ENCODE assay signal across 9 mouse cellular contexts in genomic region chr3:79575576-79576467, GRCm38 (mm10). TPM values are rescaled to one million over a fixed set of nuclear protein-coding genes. Genes with fewer than 3 reads are reported as not detected.
A peak's percentile ranks its signal among the peaks of the same experiment; 100 is the strongest.
DNase-seq lines count a peak whose midpoint lies in the region; ATAC-seq and TF ChIP-seq lines count a peak whose summit lies in the region.
"Had no signal": no experiment of that assay in that cellular context is flagged by ENCODE, and none has a peak within 500 bp of the region (broad histone marks: within the 10 kb centered on the region; RNA-seq: fewer than 3 reads in every experiment).

No protein-coding gene starts in this region.

- ATAC-seq in liver, embryonic 11.5 days (replicated peaks; ENCODE audit: low FRiP score), result no peak
- peak; percentile 81 for ATAC-seq in forebrain, embryonic 13.5 days
- peak; percentile 70 for ATAC-seq in midbrain, embryonic 16.5 days

- H3K4me3 ChIP-seq in liver, embryonic 11.5 days (ENCODE audit: low read depth, low read length), result no peak overlapping the region
- no peak overlapping the region for H3K4me3 ChIP-seq in forebrain, embryonic 13.5 days
- H3K4me3 ChIP-seq in midbrain, embryonic 16.5 days (ENCODE audit: low read depth, low read length), result no peak overlapping the region
- H3K4me3 ChIP-seq in left cerebral cortex, adult 2 months, result no peak overlapping the region

- H3K27me3 ChIP-seq in liver, embryonic 11.5 days (replicated peaks; ENCODE audit: control insufficient read depth, insufficient read depth, low read length), result no peaks in the 10 kb centered on the region
- no peaks in the 10 kb centered on the region for H3K27me3 ChIP-seq in forebrain, embryonic 13.5 days
- H3K27me3 ChIP-seq in midbrain, embryonic 16.5 days (ENCODE audit: control insufficient read depth, insufficient read depth, low read depth, low read length), result no peaks in the 10 kb centered on the region

- no peak for TF ChIP-seq CTCF in left cerebral cortex, adult 2 months (IDR thresholded peaks at IDR 0.05)

- 44% methylated on average over 10 of the region's 10 CpGs for WGBS in liver, embryonic 11.5 days
- WGBS in forebrain, embryonic 13.5 days, result 16% methylated on average over 10 of the region's 10 CpGs
- WGBS in midbrain, embryonic 16.5 days, result 12% methylated on average over 10 of the region's 10 CpGs

- H3K27ac ChIP-seq in liver, embryonic 11.5 days (ENCODE audit: low read depth, low read length), result no peak overlapping the region
- peak overlapping the region; percentile 69 for H3K27ac ChIP-seq in forebrain, embryonic 13.5 days
- H3K27ac ChIP-seq in midbrain, embryonic 16.5 days (ENCODE audit: low read length), result peak overlapping the region; percentile 42
- H3K27ac ChIP-seq in left cerebral cortex, adult 2 months, result no peak overlapping the region

- peaks cover 14% of the 10 kb centered on the region; the same call in 1 of the 2 replicates for H3K4me1 ChIP-seq in liver, embryonic 11.5 days (replicated peaks; ENCODE audit: control insufficient read depth, insufficient read depth, low read length)
- H3K4me1 ChIP-seq in forebrain, embryonic 13.5 days, result peaks cover 16% of the 10 kb centered on the region
- peaks cover 10% of the 10 kb centered on the region for H3K4me1 ChIP-seq in midbrain, embryonic 16.5 days (ENCODE audit: control insufficient read depth, insufficient read depth, low read length)

- no peaks in the 10 kb centered on the region for H3K9me3 ChIP-seq in liver, embryonic 11.5 days (ENCODE audit: control insufficient read depth, low read length)
- H3K9me3 ChIP-seq in forebrain, embryonic 13.5 days (replicated peaks), result no peaks in the 10 kb centered on the region
- H3K9me3 ChIP-seq in midbrain, embryonic 16.5 days (replicated peaks; ENCODE audit: control insufficient read depth, low read length, poor library complexity, severe bottlenecking), result no peaks in the 10 kb centered on the region

- H3K9ac ChIP-seq in liver, embryonic 11.5 days (ENCODE audit: low read depth, low read length), result no peak overlapping the region
- H3K9ac ChIP-seq in forebrain, embryonic 13.5 days, result no peak overlapping the region
- H3K9ac ChIP-seq in midbrain, embryonic 16.5 days (ENCODE audit: low read depth, low read length), result no peak overlapping the region

- DNase-seq in liver, result peak; percentile 60
- DNase-seq in liver, embryonic 11.5 days (ENCODE audit: low spot score), result no peak
- peak; percentile 58 for DNase-seq in kidney, postnatal 10 days
- DNase-seq in cerebellum, postnatal 10 days, result no peak
- DNase-seq in left cerebral cortex, adult 2 months (ENCODE audit: extremely low spot score in 1 of 2, low spot score in 2 of 2), result no peak
- DNase-seq in left cerebral cortex, adult 18-20 months (ENCODE audit: low spot score in 2 of 2), result no peak
- DNase-seq: cerebellum, adult 11-12 months had no signal

- H3K4me2 ChIP-seq in liver, embryonic 11.5 days, result no peak overlapping the region
- H3K4me2 ChIP-seq in forebrain, embryonic 13.5 days, result peak overlapping the region; percentile 30
- peak overlapping the region; percentile 17; the same call in 1 of the 2 replicates for H3K4me2 ChIP-seq in midbrain, embryonic 16.5 days (ENCODE audit: low read length)

- no peaks in the 10 kb centered on the region for H3K36me3 ChIP-seq in liver, embryonic 11.5 days (ENCODE audit: control insufficient read depth, insufficient read depth, low read length)
- no peaks in the 10 kb centered on the region for H3K36me3 ChIP-seq in forebrain, embryonic 13.5 days (ENCODE audit: poor library complexity, severe bottlenecking)
- H3K36me3 ChIP-seq in midbrain, embryonic 16.5 days (ENCODE audit: control insufficient read depth, insufficient read depth, low read length), result no peaks in the 10 kb centered on the region

- intact Hi-C loops in left cerebral cortex, adult 2 months (cut with DNase I), result no loop called here

RNA-seq across cellular contexts. Expression of gene Fnip2, which starts 8.2 kb away (rescaled TPM):
- 7.5 and 9.7 TPM in 2 replicates for polyA plus RNA-seq in liver, embryonic 11.5 days (2014; fragmentation: Nextera tagmentation; extraction: Ambion mirVana)
- polyA plus RNA-seq in forebrain, embryonic 13.5 days (2015; fragmentation: Nextera tagmentation; extraction: Ambion mirVana), result 3.4 and 4.4 TPM in 2 replicates
- polyA plus RNA-seq in midbrain, embryonic 16.5 days (2015; fragmentation: Nextera tagmentation; extraction: Ambion mirVana), result 6.4 and 6.9 TPM in 2 replicates
- 10 to 100 TPM; 17.7 to 20.2 TPM for total RNA-seq in left cerebral cortex, adult 2 months (2021)
- total RNA-seq in left cerebral cortex, adult 18-20 months (2021), result 10 to 100 TPM; 18.2 to 18.5 TPM

RNA-seq across cellular contexts. Expression of gene Ppid, which starts 15.3 kb away (rescaled TPM):
- 325 and 349 TPM in 2 replicates for polyA plus RNA-seq in liver, embryonic 11.5 days (2014; fragmentation: Nextera tagmentation; extraction: Ambion mirVana)
- 168 and 175 TPM in 2 replicates for polyA plus RNA-seq in forebrain, embryonic 13.5 days (2015; fragmentation: Nextera tagmentation; extraction: Ambion mirVana)
- 148 and 157 TPM in 2 replicates for polyA plus RNA-seq in midbrain, embryonic 16.5 days (2015; fragmentation: Nextera tagmentation; extraction: Ambion mirVana)
- total RNA-seq in left cerebral cortex, adult 2 months (2021), result 10 to 100 TPM; 67.2 to 73.7 TPM
- 10 to 100 TPM; 68.9 to 69.1 TPM for total RNA-seq in left cerebral cortex, adult 18-20 months (2021)

RNA-seq across cellular contexts. Expression of gene 4930579G24Rik, which starts 53.1 kb away (rescaled TPM):
- 29.0 and 30.3 TPM in 2 replicates for polyA plus RNA-seq in liver, embryonic 11.5 days (2014; fragmentation: Nextera tagmentation; extraction: Ambion mirVana)
- 15.0 and 15.2 TPM in 2 replicates for polyA plus RNA-seq in forebrain, embryonic 13.5 days (2015; fragmentation: Nextera tagmentation; extraction: Ambion mirVana)
- polyA plus RNA-seq in midbrain, embryonic 16.5 days (2015; fragmentation: Nextera tagmentation; extraction: Ambion mirVana), result 5.3 and 6.4 TPM in 2 replicates
- total RNA-seq in left cerebral cortex, adult 2 months (2021), result 1 to 10 TPM in 1 of 2 experiments, under 1 TPM in 1; 0.87 to 1.3 TPM
- total RNA-seq in left cerebral cortex, adult 18-20 months (2021), result 1 to 10 TPM; 1.2 to 1.5 TPM

RNA-seq across cellular contexts. Expression of gene Etfdh, which starts 53.5 kb away (rescaled TPM):
- 48.8 and 54.5 TPM in 2 replicates for polyA plus RNA-seq in liver, embryonic 11.5 days (2014; fragmentation: Nextera tagmentation; extraction: Ambion mirVana)
- 38.7 and 40.4 TPM in 2 replicates for polyA plus RNA-seq in forebrain, embryonic 13.5 days (2015; fragmentation: Nextera tagmentation; extraction: Ambion mirVana)
- polyA plus RNA-seq in midbrain, embryonic 16.5 days (2015; fragmentation: Nextera tagmentation; extraction: Ambion mirVana), result 39.4 and 40.8 TPM in 2 replicates
- 10 to 100 TPM; 26.1 to 26.7 TPM for total RNA-seq in left cerebral cortex, adult 2 months (2021)
- 10 to 100 TPM; 22.2 to 24.7 TPM for total RNA-seq in left cerebral cortex, adult 18-20 months (2021)

Comparison
In these comparisons a context has a peak if more than half of its experiments do, and no peak if none do; other contexts are left out.
1. DNase-seq: peak in liver (single experiment) and kidney, postnatal 10 days (single experiment); none in liver, embryonic 11.5 days (single experiment), cerebellum, postnatal 10 days (0 of 2), left cerebral cortex, adult 2 months (0 of 2) and left cerebral cortex, adult 18-20 months (0 of 2).
2. H3K27ac ChIP-seq: peak in forebrain, embryonic 13.5 days (single experiment) and midbrain, embryonic 16.5 days (single experiment); none in liver, embryonic 11.5 days (single experiment) and left cerebral cortex, adult 2 months (single experiment).